Comparison of ENCODE assay signal across 9 mouse cellular contexts in the genomic region with DNA sequence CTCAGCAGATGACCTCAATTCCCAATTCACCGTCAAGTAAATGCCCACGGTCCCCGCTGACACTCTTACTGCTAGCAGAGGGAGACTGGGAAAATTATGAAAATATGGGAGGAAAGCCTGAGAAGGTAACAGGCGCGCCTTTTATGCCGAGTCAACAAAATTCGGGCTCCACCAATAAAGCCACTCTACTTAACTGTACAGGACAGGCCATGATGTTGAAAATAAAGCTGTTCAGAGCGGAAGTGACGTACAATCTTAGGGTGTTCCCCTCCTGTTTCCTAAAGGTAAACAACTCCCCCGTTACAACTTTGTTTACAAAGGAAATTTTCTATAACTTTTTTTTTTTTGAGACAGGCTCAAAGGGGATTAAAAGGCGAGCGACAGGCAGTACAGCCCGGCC. TPM values are rescaled to one million over a fixed set of nuclear protein-coding genes. Genes with fewer than 3 reads are reported as not detected.
DNase-seq lines count a peak whose midpoint lies in the region; ATAC-seq and TF ChIP-seq lines count a peak whose summit lies in the region.
"Had no signal": no experiment of that assay in that cellular context is flagged by ENCODE, and none has a peak within 500 bp of the region (broad histone marks: within the 10 kb centered on the region; RNA-seq: fewer than 3 reads in every experiment).

No protein-coding gene starts in this region.

- DNase-seq in adrenal gland, postnatal 10 days = peak; percentile 42
- no peak for DNase-seq in adrenal gland, postnatal 4 days (ENCODE audit: low spot score in 2 of 2)
- peak; percentile 28 for DNase-seq in forebrain, embryonic 10.5 days (ENCODE audit: extremely low spot score, low spot score)
- DNase-seq in liver, embryonic 13.5 days = peak; percentile 41
- peak; percentile 67 to 73 for DNase-seq in natural killer cell, adult 2 months (ENCODE audit: low spot score in 2 of 2)
- DNase-seq in ovary, postnatal 14 days (ENCODE audit: low spot score) = no peak

- H3K9ac ChIP-seq in hindbrain, embryonic 16.5 days (ENCODE audit: low read depth, low read length) = peak overlapping the region; percentile 100
- peak overlapping the region; percentile 100 for H3K9ac ChIP-seq in liver, embryonic 13.5 days

- no peak for TF ChIP-seq CTCF in bone marrow macrophage, adult 2 months (IDR thresholded peaks at IDR 0.05; ENCODE audit: low read depth, low read length)

- peaks cover 3% of the 10 kb centered on the region for H3K4me1 ChIP-seq in bone marrow macrophage, adult 2 months (ENCODE audit: control insufficient read depth, insufficient read depth, low read length)
- H3K4me1 ChIP-seq in forebrain, embryonic 10.5 days = peaks cover 22% of the 10 kb centered on the region
- H3K4me1 ChIP-seq in hindbrain, embryonic 16.5 days (ENCODE audit: control insufficient read depth, insufficient read depth, low read depth, low read length) = peaks cover 17% of the 10 kb centered on the region
- peaks cover 39% of the 10 kb centered on the region for H3K4me1 ChIP-seq in liver, embryonic 13.5 days (replicated peaks)

- H3K27me3 ChIP-seq in forebrain, embryonic 10.5 days (ENCODE audit: poor library complexity, severe bottlenecking) = no peaks in the 10 kb centered on the region
- H3K27me3 ChIP-seq in hindbrain, embryonic 16.5 days (replicated peaks; ENCODE audit: control insufficient read depth, insufficient read depth, low read length) = no peaks in the 10 kb centered on the region
- no peaks in the 10 kb centered on the region for H3K27me3 ChIP-seq in liver, embryonic 13.5 days
- H3K27me3 ChIP-seq: Patski had no signal

- peak overlapping the region; percentile 83 for H3K4me2 ChIP-seq in hindbrain, embryonic 16.5 days (ENCODE audit: low read length)
- peak overlapping the region; percentile 83 for H3K4me2 ChIP-seq in liver, embryonic 13.5 days

- H3K36me3 ChIP-seq in forebrain, embryonic 10.5 days (replicated peaks) = peaks cover 46% of the 10 kb centered on the region
- peaks cover 20% of the 10 kb centered on the region for H3K36me3 ChIP-seq in hindbrain, embryonic 16.5 days (ENCODE audit: control insufficient read depth, insufficient read depth, low read length)
- H3K36me3 ChIP-seq in liver, embryonic 13.5 days = peaks cover 39% of the 10 kb centered on the region

- peak overlapping the region; percentile 87 for H3K27ac ChIP-seq in bone marrow macrophage, adult 2 months (ENCODE audit: insufficient read depth, low read depth, low read length)
- peak overlapping the region; percentile 98 for H3K27ac ChIP-seq in forebrain, embryonic 10.5 days
- H3K27ac ChIP-seq in hindbrain, embryonic 16.5 days (ENCODE audit: low read depth, low read length) = peak overlapping the region; percentile 99
- H3K27ac ChIP-seq in liver, embryonic 13.5 days = peak overlapping the region; percentile 100

- H3K9me3 ChIP-seq in forebrain, embryonic 10.5 days = no peaks in the 10 kb centered on the region
- H3K9me3 ChIP-seq in hindbrain, embryonic 16.5 days (ENCODE audit: control insufficient read depth, low read length) = no peaks in the 10 kb centered on the region
- H3K9me3 ChIP-seq in liver, embryonic 13.5 days (replicated peaks) = no peaks in the 10 kb centered on the region

- peak; percentile 43 for ATAC-seq in hindbrain, embryonic 16.5 days
- peak; percentile 73 for ATAC-seq in liver, embryonic 13.5 days (ENCODE audit: low read depth)

- TF ChIP-seq POLR2A in bone marrow macrophage, adult 2 months (IDR thresholded peaks at IDR 0.05; ENCODE audit: borderline replicate concordance, low read depth, low read length) = no peak

- 20% methylated on average over 13 of the region's 13 CpGs for WGBS in forebrain, embryonic 10.5 days
- 6% methylated on average over 13 of the region's 13 CpGs for WGBS in hindbrain, embryonic 16.5 days
- WGBS in liver, embryonic 13.5 days (ENCODE audit: insufficient replicate concordance) = 4% methylated on average over 13 of the region's 13 CpGs

- H3K4me3 ChIP-seq in bone marrow macrophage, adult 2 months (ENCODE audit: insufficient read depth, low read length) = peak overlapping the region; percentile 94
- peak overlapping the region; percentile 89 for H3K4me3 ChIP-seq in forebrain, embryonic 10.5 days
- H3K4me3 ChIP-seq in hindbrain, embryonic 16.5 days (ENCODE audit: low read length) = peak overlapping the region; percentile 99
- peak overlapping the region; percentile 100 for H3K4me3 ChIP-seq in liver, embryonic 13.5 days (replicated peaks)

RNA-seq across cellular contexts. Expression of gene Clk1, which starts 1.0 kb away (rescaled TPM):
- 100 to 1,000 TPM; 110 to 152 TPM for total RNA-seq in adrenal gland, postnatal 10 days (2021)
- total RNA-seq in adrenal gland, postnatal 4 days (2021) = 100 to 1,000 TPM; 195 to 199 TPM
- 270 and 287 TPM in 2 replicates for polyA plus RNA-seq in bone marrow macrophage, adult 2 months (2012; ENCODE audit: insufficient read depth, insufficient read length, missing spikeins)
- 124 and 127 TPM in 2 replicates for polyA plus RNA-seq in forebrain, embryonic 10.5 days (2016; fragmentation: Nextera tagmentation; extraction: Ambion mirVana)
- 150 and 151 TPM in 2 replicates for polyA plus RNA-seq in hindbrain, embryonic 16.5 days (2015; fragmentation: Nextera tagmentation; extraction: Ambion mirVana)
- 74.8 and 87.1 TPM in 2 replicates for polyA plus RNA-seq in liver, embryonic 13.5 days (2015; fragmentation: Nextera tagmentation; extraction: Ambion mirVana)

RNA-seq across cellular contexts. Expression of gene Nif3l1, which starts 22.1 kb away (rescaled TPM):
- 10 to 100 TPM; 18.2 to 21.1 TPM for total RNA-seq in adrenal gland, postnatal 10 days (2021)
- 10 to 100 TPM; 19.0 to 21.2 TPM for total RNA-seq in adrenal gland, postnatal 4 days (2021)
- 10.3 and 13.7 TPM in 2 replicates for polyA plus RNA-seq in bone marrow macrophage, adult 2 months (2012; ENCODE audit: insufficient read depth, insufficient read length, missing spikeins)
- polyA plus RNA-seq in forebrain, embryonic 10.5 days (2016; fragmentation: Nextera tagmentation; extraction: Ambion mirVana) = 76.2 and 78.4 TPM in 2 replicates
- 49.6 and 50.7 TPM in 2 replicates for polyA plus RNA-seq in hindbrain, embryonic 16.5 days (2015; fragmentation: Nextera tagmentation; extraction: Ambion mirVana)
- polyA plus RNA-seq in liver, embryonic 13.5 days (2015; fragmentation: Nextera tagmentation; extraction: Ambion mirVana) = 21.3 and 21.6 TPM in 2 replicates

RNA-seq across cellular contexts. Expression of gene Ppil3, which starts 22.4 kb away (rescaled TPM):
- 10 to 100 TPM; 29.7 to 30.1 TPM for total RNA-seq in adrenal gland, postnatal 10 days (2021)
- 10 to 100 TPM; 35.1 to 37.5 TPM for total RNA-seq in adrenal gland, postnatal 4 days (2021)
- 23.8 and 33.3 TPM in 2 replicates for polyA plus RNA-seq in bone marrow macrophage, adult 2 months (2012; ENCODE audit: insufficient read depth, insufficient read length, missing spikeins)
- 63.0 and 66.1 TPM in 2 replicates for polyA plus RNA-seq in forebrain, embryonic 10.5 days (2016; fragmentation: Nextera tagmentation; extraction: Ambion mirVana)
- polyA plus RNA-seq in hindbrain, embryonic 16.5 days (2015; fragmentation: Nextera tagmentation; extraction: Ambion mirVana) = 47.7 and 51.0 TPM in 2 replicates
- polyA plus RNA-seq in liver, embryonic 13.5 days (2015; fragmentation: Nextera tagmentation; extraction: Ambion mirVana) = 34.4 and 35.5 TPM in 2 replicates

RNA-seq across cellular contexts. Expression of gene Bzw1, which starts 30.2 kb away (rescaled TPM):
- total RNA-seq in adrenal gland, postnatal 10 days (2021) = 100 to 1,000 TPM; 151 to 169 TPM
- 100 to 1,000 TPM; 180 to 189 TPM for total RNA-seq in adrenal gland, postnatal 4 days (2021)
- 113 and 126 TPM in 2 replicates for polyA plus RNA-seq in bone marrow macrophage, adult 2 months (2012; ENCODE audit: insufficient read depth, insufficient read length, missing spikeins)
- 460 and 478 TPM in 2 replicates for polyA plus RNA-seq in forebrain, embryonic 10.5 days (2016; fragmentation: Nextera tagmentation; extraction: Ambion mirVana)
- polyA plus RNA-seq in hindbrain, embryonic 16.5 days (2015; fragmentation: Nextera tagmentation; extraction: Ambion mirVana) = 322 TPM in 2 replicates
- 181 and 224 TPM in 2 replicates for polyA plus RNA-seq in liver, embryonic 13.5 days (2015; fragmentation: Nextera tagmentation; extraction: Ambion mirVana)

Comparison
In these comparisons a context has a peak if more than half of its experiments do, and no peak if none do; other contexts are left out.
1. DNase-seq: peak in adrenal gland, postnatal 10 days (single experiment), forebrain, embryonic 10.5 days (single experiment), liver, embryonic 13.5 days (single experiment) and natural killer cell, adult 2 months (2 of 2); none in adrenal gland, postnatal 4 days (0 of 2) and ovary, postnatal 14 days (single experiment).
2. Peak in every context shown above with its lines, with median percentiles within 50 percentile points of each other: H3K27ac ChIP-seq and H3K4me3 ChIP-seq.